Mouse (Mus musculus): ENCODE data around the gene Tspan11.

DNA sequence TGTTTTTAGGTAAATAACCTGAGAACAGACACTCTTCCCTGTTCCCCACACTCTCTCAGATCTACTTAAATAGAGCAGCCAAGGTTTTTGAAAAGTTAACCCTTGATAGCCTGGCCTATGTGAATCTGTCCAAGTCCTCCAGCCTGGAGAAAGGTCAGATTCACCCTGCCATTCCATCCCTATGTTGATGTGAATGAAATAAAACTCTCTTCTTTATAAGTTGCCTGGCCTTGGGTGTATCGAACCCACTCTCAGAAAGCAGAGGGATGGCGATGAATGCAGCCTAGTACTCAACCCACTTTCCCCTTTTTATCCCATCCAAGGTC is 32.7 kb upstream of the Tspan11 start:
- TF ChIP-seq POLR2A (IDR thresholded peaks at IDR 0.05; ENCODE audit: borderline replicate concordance, insufficient read depth, low read length), result no peak
- no peak for TF ChIP-seq CTCF (IDR thresholded peaks at IDR 0.05; ENCODE audit: borderline replicate concordance, insufficient read depth, low read depth, low read length)

Data from cerebellum, adult 2 months (tissue).